Mouse (Mus musculus): ENCODE measurements around the gene Itgam. TPM values are rescaled to one million over a fixed set of nuclear protein-coding genes. Genes with fewer than 3 reads are reported as not detected.

Itgam gene
- total and polyA plus RNA-seq, 2 experiments = 0.29 to 0.65 TPM

- H3K4me3 ChIP-seq (ENCODE audit: insufficient read depth, low read depth, low read length) = no peak overlapping the region
- TF ChIP-seq POLR2A (IDR thresholded peaks at IDR 0.05; ENCODE audit: extremely low read depth, insufficient read depth, low read length) (no peak), CTCF (IDR thresholded peaks at IDR 0.05; ENCODE audit: low read depth, low read length) (no peak)
- peak; percentile 27 for DNase-seq (ENCODE audit: extremely low read depth, low read depth, low spot score)
- no peaks in the 10 kb centered on the region for H3K27me3 ChIP-seq (ENCODE audit: control insufficient read depth, insufficient read depth, low read length)
- no peak overlapping the region for H3K27ac ChIP-seq (replicated peaks; ENCODE audit: insufficient read depth, low read depth, low read length)
- H3K36me3 ChIP-seq (ENCODE audit: control insufficient read depth, insufficient read depth, low read length) = no peaks in the 10 kb centered on the region
- peaks cover 4% of the 10 kb centered on the region; the same call in 1 of the 2 replicates for H3K4me1 ChIP-seq (ENCODE audit: control insufficient read depth, insufficient read depth, low read length)
- 79% methylated on average over 4 of the region's 4 CpGs for WGBS
- no peaks in the 10 kb centered on the region for H3K79me2 ChIP-seq (ENCODE audit: control insufficient read depth, insufficient read depth, low read length)
- no peak overlapping the region for H3K9ac ChIP-seq (ENCODE audit: low read depth, low read length)
Observed at GRCm38 (mm10) chr7:128048819-128049218, 13.6 kb upstream of the Itgam start.

- Histone ChIP-seq H3K27ac (replicated peaks; ENCODE audit: insufficient read depth, low read depth, low read length) (no peak overlapping the region), H3K4me3 (ENCODE audit: insufficient read depth, low read depth, low read length) (no peak overlapping the region), H3K9ac (ENCODE audit: low read depth, low read length) (no peak overlapping the region), H3K4me1 (ENCODE audit: control insufficient read depth, insufficient read depth, low read length) (peaks cover 4% of the 10 kb centered on the region; the same call in 1 of the 2 replicates), H3K27me3 (ENCODE audit: control insufficient read depth, insufficient read depth, low read length) (no peaks in the 10 kb centered on the region), H3K79me2 (ENCODE audit: control insufficient read depth, insufficient read depth, low read length) (no peaks in the 10 kb centered on the region), H3K36me3 (ENCODE audit: control insufficient read depth, insufficient read depth, low read length) (no peaks in the 10 kb centered on the region)
- 72% methylated on average over 2 of the region's 2 CpGs for WGBS
- no peak for TF ChIP-seq POLR2A (IDR thresholded peaks at IDR 0.05; ENCODE audit: extremely low read depth, insufficient read depth, low read length)
- TF ChIP-seq CTCF (IDR thresholded peaks at IDR 0.05; ENCODE audit: low read depth, low read length) = no peak
- DNase-seq (ENCODE audit: extremely low read depth, low read depth, low spot score) = no peak
Observed at GRCm38 (mm10) chr7:128049254-128049653, 13.2 kb upstream of the Itgam start.

DNA sequence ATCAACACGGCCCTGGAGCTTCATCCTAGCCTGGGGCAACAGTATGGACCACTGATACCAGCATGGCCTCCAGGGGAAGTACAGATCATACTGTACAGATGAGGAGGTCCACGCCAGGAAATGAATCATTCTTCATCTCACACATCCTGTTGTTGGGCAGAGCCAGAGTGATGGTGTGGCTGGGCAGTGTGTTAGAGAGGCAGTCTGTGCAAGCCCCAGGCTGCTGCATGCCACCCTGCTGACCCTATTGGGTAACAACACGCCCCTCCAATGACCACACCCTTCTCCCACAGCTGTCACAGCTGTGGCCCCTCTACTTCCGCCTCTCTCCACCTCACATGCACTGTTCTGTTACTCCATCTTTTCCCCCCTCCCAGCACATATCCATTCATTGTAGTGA, 11.7 kb upstream of the Itgam start:
- peaks cover 4% of the 10 kb centered on the region; the same call in 1 of the 2 replicates for H3K4me1 ChIP-seq (ENCODE audit: control insufficient read depth, insufficient read depth, low read length)
- H3K27ac ChIP-seq (replicated peaks; ENCODE audit: insufficient read depth, low read depth, low read length) = no peak overlapping the region
- H3K27me3 ChIP-seq (ENCODE audit: control insufficient read depth, insufficient read depth, low read length) = no peaks in the 10 kb centered on the region
- TF ChIP-seq CTCF (IDR thresholded peaks at IDR 0.05; ENCODE audit: low read depth, low read length) = no peak
- TF ChIP-seq POLR2A (IDR thresholded peaks at IDR 0.05; ENCODE audit: extremely low read depth, insufficient read depth, low read length) = no peak
- H3K9ac ChIP-seq (ENCODE audit: low read depth, low read length) = no peak overlapping the region
- no peak overlapping the region for H3K4me3 ChIP-seq (ENCODE audit: insufficient read depth, low read depth, low read length)
- H3K79me2 ChIP-seq (ENCODE audit: control insufficient read depth, insufficient read depth, low read length) = no peaks in the 10 kb centered on the region
- H3K36me3 ChIP-seq (ENCODE audit: control insufficient read depth, insufficient read depth, low read length) = no peaks in the 10 kb centered on the region
- no peak for DNase-seq (ENCODE audit: extremely low read depth, low read depth, low spot score)
- WGBS = 80% methylated on average over 4 of the region's 4 CpGs

GRCm38 (mm10) chr7:128053061-128053460, 9.4 kb upstream of the Itgam start:
- no peak for TF ChIP-seq POLR2A (IDR thresholded peaks at IDR 0.05; ENCODE audit: extremely low read depth, insufficient read depth, low read length)
- no peak for TF ChIP-seq CTCF (IDR thresholded peaks at IDR 0.05; ENCODE audit: low read depth, low read length)
- 88% methylated on average over 5 of the region's 5 CpGs for WGBS
- Histone ChIP-seq H3K4me3 (ENCODE audit: insufficient read depth, low read depth, low read length) (no peak overlapping the region), H3K27me3 (ENCODE audit: control insufficient read depth, insufficient read depth, low read length) (no peaks in the 10 kb centered on the region), H3K36me3 (ENCODE audit: control insufficient read depth, insufficient read depth, low read length) (no peaks in the 10 kb centered on the region), H3K27ac (replicated peaks; ENCODE audit: insufficient read depth, low read depth, low read length) (no peak overlapping the region), H3K9ac (ENCODE audit: low read depth, low read length) (no peak overlapping the region), H3K79me2 (ENCODE audit: control insufficient read depth, insufficient read depth, low read length) (no peaks in the 10 kb centered on the region), H3K4me1 (ENCODE audit: control insufficient read depth, insufficient read depth, low read length) (peaks cover 20% of the 10 kb centered on the region)
- DNase-seq (ENCODE audit: extremely low read depth, low read depth, low spot score) = no peak

- Histone ChIP-seq H3K27ac (replicated peaks; ENCODE audit: insufficient read depth, low read depth, low read length) (peak overlapping the region; percentile 76), H3K27me3 (ENCODE audit: control insufficient read depth, insufficient read depth, low read length) (no peaks in the 10 kb centered on the region), H3K4me1 (ENCODE audit: control insufficient read depth, insufficient read depth, low read length) (peaks cover 21% of the 10 kb centered on the region), H3K9ac (ENCODE audit: low read depth, low read length) (peak overlapping the region; percentile 41; the same call in 1 of the 2 replicates), H3K36me3 (ENCODE audit: control insufficient read depth, insufficient read depth, low read length) (no peaks in the 10 kb centered on the region), H3K4me3 (ENCODE audit: insufficient read depth, low read depth, low read length) (peak overlapping the region; percentile 47; the same call in 1 of the 2 replicates), H3K79me2 (ENCODE audit: control insufficient read depth, insufficient read depth, low read length) (no peaks in the 10 kb centered on the region)
- peak; percentile 91 for DNase-seq (ENCODE audit: extremely low read depth, low read depth, low spot score)
- WGBS = 19% methylated on average over 3 of the region's 3 CpGs
- TF ChIP-seq CTCF (IDR thresholded peaks at IDR 0.05; ENCODE audit: low read depth, low read length) (no peak), POLR2A (IDR thresholded peaks at IDR 0.05; ENCODE audit: extremely low read depth, insufficient read depth, low read length) (no peak)
Observed at GRCm38 (mm10) chr7:128056917-128057444, 5.5 kb upstream of the Itgam start.

DNA sequence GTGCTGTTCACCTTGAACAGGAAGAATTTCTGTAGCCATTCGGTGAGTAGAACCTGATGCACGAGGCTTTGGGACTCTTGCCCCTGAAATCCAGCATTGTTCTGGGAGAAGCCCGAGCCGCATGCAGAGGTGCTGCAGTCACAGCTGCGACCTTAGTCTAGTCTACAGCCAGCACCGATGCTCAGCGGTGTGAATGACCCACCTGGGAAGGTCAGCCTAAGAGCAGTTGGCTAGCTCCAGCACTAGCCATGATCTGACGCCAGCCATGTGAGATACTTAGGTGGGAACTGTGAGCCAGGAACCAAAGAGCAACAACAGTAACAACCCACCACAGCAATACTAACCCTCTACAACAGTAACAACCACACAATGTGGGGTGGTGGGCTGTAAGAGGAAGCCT, 4.6 kb upstream of the Itgam start:
- WGBS = 36% methylated on average over 8 of the region's 8 CpGs
- no peaks in the 10 kb centered on the region for H3K27me3 ChIP-seq (ENCODE audit: control insufficient read depth, insufficient read depth, low read length)
- H3K79me2 ChIP-seq (ENCODE audit: control insufficient read depth, insufficient read depth, low read length) = no peaks in the 10 kb centered on the region
- peaks cover 21% of the 10 kb centered on the region for H3K4me1 ChIP-seq (ENCODE audit: control insufficient read depth, insufficient read depth, low read length)
- peak; percentile 73 for DNase-seq (ENCODE audit: extremely low read depth, low read depth, low spot score)
- H3K27ac ChIP-seq (replicated peaks; ENCODE audit: insufficient read depth, low read depth, low read length) = peak overlapping the region; percentile 73
- no peak for TF ChIP-seq POLR2A (IDR thresholded peaks at IDR 0.05; ENCODE audit: extremely low read depth, insufficient read depth, low read length)
- no peak for TF ChIP-seq CTCF (IDR thresholded peaks at IDR 0.05; ENCODE audit: low read depth, low read length)
- no peak overlapping the region for H3K9ac ChIP-seq (ENCODE audit: low read depth, low read length)
- H3K4me3 ChIP-seq (ENCODE audit: insufficient read depth, low read depth, low read length) = no peak overlapping the region
- no peaks in the 10 kb centered on the region for H3K36me3 ChIP-seq (ENCODE audit: control insufficient read depth, insufficient read depth, low read length)
